Mouse (Mus musculus): ENCODE results near the gene Camk1g. TPM values are rescaled to one million over a fixed set of nuclear protein-coding genes. Genes with fewer than 3 reads are reported as not detected.

Camk1g gene
- polyA plus RNA-seq, 1 experiment from 2014 or later: 14.0 TPM

DNA sequence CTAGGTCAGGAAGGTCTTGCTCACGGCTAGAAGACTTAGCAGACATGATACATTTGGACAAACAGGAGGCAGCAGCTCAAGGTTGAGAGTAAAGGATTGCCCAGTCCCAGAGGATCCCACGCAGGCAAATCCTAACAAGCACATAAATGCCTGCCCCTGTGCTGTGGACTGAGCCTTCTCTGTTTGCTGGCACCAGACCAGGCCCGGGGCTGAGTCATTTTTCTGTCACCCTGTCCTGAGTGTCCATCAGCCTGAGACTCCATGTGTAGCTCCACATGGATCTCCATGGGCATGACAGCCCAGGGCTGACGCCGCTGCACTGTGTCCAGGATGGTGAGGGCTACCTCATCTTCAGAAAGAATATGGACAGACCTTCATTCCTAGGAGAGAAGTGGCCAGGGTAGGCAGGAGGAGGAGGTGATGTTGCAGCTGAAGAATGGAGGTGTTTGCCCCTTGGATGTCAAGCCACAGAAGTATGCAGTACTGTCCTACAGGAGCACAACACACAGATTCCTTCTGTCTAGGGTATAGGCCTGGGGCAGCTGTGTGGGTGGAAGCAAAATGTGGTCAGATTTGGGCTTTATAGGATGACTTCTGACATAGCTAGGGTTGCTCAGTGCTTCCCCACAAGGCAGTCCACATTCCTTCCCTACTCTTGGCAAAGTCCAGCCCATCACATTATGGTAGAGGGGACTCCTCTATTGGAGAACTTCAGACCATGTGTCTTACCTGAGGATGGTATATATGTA lies 27.7 kb downstream of the Camk1g start:
- Histone ChIP-seq H3K27ac (no peak overlapping the region), H3K27me3 (no peaks in the 10 kb centered on the region), H3K4me2 (no peak overlapping the region), H3K9me3 (replicated peaks) (no peaks in the 10 kb centered on the region), H3K4me1 (no peaks in the 10 kb centered on the region), H3K36me3 (no peaks in the 10 kb centered on the region), H3K9ac (no peak overlapping the region), H3K4me3 (replicated peaks) (no peak overlapping the region)
- WGBS: 83% methylated on average over 5 of the region's 5 CpGs
- ATAC-seq (replicated peaks; ENCODE audit: low FRiP score): no peak

DNA sequence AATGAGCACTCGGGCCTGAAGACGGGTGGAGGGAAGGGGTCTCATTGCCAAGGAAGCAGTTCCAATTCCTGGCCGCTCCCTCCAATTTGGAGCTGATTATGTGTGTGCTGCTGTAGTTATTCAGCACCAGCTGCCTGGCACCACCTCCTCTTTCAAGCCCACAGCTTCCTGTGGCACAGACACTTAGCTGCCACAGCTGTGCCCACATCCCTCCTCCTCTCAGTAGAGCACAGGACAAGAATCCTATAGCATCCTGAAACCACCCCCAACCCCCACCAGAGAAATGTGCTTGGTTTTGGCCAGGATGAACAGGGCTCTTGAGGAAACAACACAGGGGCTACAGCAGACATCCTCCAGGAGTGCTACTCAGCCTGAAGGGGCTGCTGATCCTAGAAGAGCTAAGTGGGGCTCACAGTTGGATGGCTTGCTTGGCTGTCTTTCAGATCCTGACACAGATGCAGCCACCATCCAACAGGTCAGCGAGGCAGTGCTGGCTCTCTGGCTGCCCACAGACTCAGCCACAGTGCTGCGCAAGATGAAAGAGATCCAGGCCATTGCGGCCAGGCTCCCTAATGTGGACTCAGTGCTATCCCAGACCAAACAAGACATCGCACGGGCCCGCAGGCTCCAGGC lies 31.6 kb downstream of the Camk1g start:
- Histone ChIP-seq H3K4me2 (no peak overlapping the region), H3K9me3 (replicated peaks) (no peaks in the 10 kb centered on the region), H3K36me3 (no peaks in the 10 kb centered on the region), H3K27me3 (no peaks in the 10 kb centered on the region), H3K4me1 (no peaks in the 10 kb centered on the region), H3K27ac (no peak overlapping the region), H3K9ac (no peak overlapping the region), H3K4me3 (replicated peaks) (no peak overlapping the region)
- WGBS: 81% methylated on average over 9 of the region's 9 CpGs
- no peak for ATAC-seq (replicated peaks; ENCODE audit: low FRiP score)

DNA sequence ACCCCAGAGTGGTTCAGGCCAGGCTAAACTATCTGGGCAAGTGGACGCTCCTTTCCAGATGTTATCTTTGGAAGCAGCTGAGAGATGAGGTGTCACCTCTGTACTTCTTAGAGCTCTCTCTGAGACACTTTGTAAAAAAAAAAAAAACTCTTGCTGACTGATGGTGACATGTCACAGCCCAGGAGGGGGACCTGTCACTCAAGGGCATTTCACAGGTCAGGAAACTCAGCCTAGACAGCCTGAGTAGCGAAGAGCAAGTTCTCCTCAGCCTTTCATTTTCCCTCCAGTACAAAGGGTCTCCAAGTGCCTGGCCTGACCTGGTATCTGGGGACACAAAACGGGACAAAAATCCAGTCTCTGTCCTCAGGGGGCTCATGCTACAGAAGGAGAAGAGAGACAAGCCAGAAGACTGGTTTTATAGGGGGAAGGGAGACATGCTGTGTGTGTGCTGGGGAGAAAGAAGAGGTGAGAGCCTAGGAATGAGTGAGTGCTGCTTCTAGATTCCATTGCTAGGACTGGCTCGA lies 32.2 kb downstream of the Camk1g start:
- H3K36me3 ChIP-seq: no peaks in the 10 kb centered on the region
- WGBS: 54% methylated on average over 4 of the region's 4 CpGs
- H3K27ac ChIP-seq: no peak overlapping the region
- ATAC-seq (replicated peaks; ENCODE audit: low FRiP score): no peak
- H3K9me3 ChIP-seq (replicated peaks): no peaks in the 10 kb centered on the region
- no peak overlapping the region for H3K4me3 ChIP-seq (replicated peaks)
- H3K9ac ChIP-seq: no peak overlapping the region
- H3K27me3 ChIP-seq: no peaks in the 10 kb centered on the region
- no peak overlapping the region for H3K4me2 ChIP-seq
- H3K4me1 ChIP-seq: no peaks in the 10 kb centered on the region

DNA sequence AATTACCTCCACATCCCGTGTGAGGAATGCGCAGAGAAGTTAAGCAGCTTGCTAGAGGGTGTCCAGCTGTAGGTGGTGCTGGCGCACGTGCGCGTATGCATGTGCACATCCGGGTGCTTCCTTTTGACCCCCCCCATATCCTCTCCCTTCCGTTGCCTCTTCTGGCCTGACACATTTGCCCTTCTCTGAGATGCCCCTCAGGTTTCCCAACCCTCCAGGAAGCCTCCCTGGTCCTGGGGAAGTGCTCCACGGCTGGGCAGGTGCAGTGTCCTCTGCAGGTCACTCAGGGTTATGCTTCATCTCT lies 33.1 kb downstream of the Camk1g start:
- no peak overlapping the region for H3K9ac ChIP-seq
- H3K9me3 ChIP-seq (replicated peaks): no peaks in the 10 kb centered on the region
- no peaks in the 10 kb centered on the region for H3K4me1 ChIP-seq
- no peak overlapping the region for H3K4me2 ChIP-seq
- no peak for ATAC-seq (replicated peaks; ENCODE audit: low FRiP score)
- no peak overlapping the region for H3K4me3 ChIP-seq (replicated peaks)
- H3K27ac ChIP-seq: no peak overlapping the region
- WGBS: 70% methylated on average over 9 of the region's 9 CpGs
- H3K36me3 ChIP-seq: no peaks in the 10 kb centered on the region
- H3K27me3 ChIP-seq: no peaks in the 10 kb centered on the region

DNA sequence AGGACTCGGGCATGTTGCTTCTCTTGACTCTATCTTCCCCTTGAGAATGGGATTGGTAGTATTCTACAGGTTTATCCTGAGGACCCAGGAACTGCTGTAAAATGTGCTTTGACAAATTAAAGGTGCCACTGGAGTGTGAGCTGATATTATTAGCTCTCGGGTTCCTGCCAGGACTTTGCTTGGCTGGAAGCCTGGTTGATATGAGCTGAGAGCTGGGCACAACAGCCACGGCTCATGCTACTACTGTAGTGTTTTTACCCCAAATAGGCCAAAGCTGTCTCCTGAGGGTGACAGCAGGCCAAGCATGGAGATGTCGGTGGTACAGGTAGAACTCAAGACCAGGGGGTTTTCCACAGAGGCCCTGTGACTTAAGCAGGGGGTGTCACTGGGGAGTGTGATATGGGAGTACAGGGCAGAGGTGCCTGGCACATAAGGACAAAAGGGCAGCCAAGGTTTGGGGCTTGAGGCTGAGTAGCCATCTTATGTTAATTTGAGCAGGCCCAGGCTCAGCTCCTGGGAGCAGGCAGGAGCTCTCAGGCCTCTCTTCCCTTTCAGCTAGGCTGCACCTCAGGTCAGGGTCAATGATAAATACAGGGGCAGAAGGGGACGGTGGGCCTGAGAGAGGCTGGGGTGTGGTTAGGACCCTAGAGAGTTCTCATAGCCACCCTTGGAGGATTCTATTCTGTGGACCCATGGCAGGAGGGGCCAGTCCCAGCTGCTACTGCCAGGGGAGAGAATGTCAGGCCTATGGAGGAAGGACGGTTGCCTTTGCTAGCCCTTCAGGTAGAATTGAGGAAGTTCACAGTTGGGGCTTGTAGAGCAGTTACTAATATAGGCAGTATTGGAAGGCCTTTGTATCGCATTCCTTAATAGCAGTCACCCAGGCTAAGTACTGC lies 33.7 kb downstream of the Camk1g start:
- Histone ChIP-seq H3K4me3 (replicated peaks) (no peak overlapping the region), H3K9ac (no peak overlapping the region), H3K4me1 (no peaks in the 10 kb centered on the region), H3K27ac (no peak overlapping the region), H3K36me3 (no peaks in the 10 kb centered on the region), H3K9me3 (replicated peaks) (no peaks in the 10 kb centered on the region), H3K4me2 (no peak overlapping the region), H3K27me3 (no peaks in the 10 kb centered on the region)
- 81% methylated on average over 7 of the region's 7 CpGs for WGBS
- ATAC-seq (replicated peaks; ENCODE audit: low FRiP score): no peak

DNA sequence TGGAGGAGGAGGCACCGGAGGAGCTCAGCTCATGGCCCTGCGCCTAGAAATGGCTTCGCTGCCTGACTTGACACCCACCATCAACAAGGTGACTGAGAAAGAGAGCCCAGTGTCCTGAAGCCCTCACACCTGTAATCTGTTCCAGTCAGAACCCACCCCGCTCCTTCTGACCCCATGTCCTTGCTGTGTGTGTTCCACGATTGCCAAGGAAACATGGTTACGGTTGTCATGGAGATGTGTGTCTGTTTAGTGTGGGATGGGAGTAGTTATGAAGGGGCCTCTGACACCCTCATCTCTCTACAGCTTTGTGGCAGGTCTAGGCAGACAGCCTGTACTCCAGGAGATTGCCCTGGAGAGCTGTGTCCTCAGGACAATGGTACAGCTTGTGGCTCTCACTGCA lies 35.6 kb downstream of the Camk1g start:
- ATAC-seq (replicated peaks; ENCODE audit: low FRiP score): no peak
- Histone ChIP-seq H3K4me2 (no peak overlapping the region), H3K27me3 (no peaks in the 10 kb centered on the region), H3K36me3 (no peaks in the 10 kb centered on the region), H3K9me3 (replicated peaks) (no peaks in the 10 kb centered on the region), H3K4me3 (replicated peaks) (no peak overlapping the region), H3K27ac (no peak overlapping the region), H3K4me1 (peaks cover 3% of the 10 kb centered on the region; the same call in 1 of the 2 replicates), H3K9ac (no peak overlapping the region)
- WGBS: 75% methylated on average over 6 of the region's 6 CpGs

DNA sequence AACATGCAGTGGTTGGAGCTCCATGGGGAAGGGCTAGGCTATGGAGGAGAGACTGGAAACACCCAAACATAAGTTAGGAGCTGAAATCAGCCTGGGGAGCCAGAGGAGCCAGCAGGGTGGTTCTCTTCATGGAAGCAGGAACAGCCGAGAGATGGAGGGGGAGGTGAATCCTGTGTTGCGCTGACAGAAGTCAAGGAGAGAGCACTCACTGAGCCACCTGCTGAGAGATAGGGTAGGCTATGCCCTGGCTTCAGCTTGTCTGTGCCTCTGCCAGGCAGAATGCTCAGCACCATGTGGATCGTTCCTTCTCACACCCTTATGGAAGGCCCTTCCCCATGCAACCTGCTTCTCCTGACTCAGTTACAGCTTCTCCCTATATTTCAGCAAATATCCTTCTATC lies 36.3 kb downstream of the Camk1g start:
- Histone ChIP-seq H3K9ac (no peak overlapping the region), H3K4me2 (no peak overlapping the region), H3K4me3 (replicated peaks) (no peak overlapping the region), H3K27me3 (no peaks in the 10 kb centered on the region), H3K4me1 (peaks cover 3% of the 10 kb centered on the region; the same call in 1 of the 2 replicates), H3K9me3 (replicated peaks) (no peaks in the 10 kb centered on the region), H3K36me3 (no peaks in the 10 kb centered on the region), H3K27ac (no peak overlapping the region)
- 80% methylated on average over 3 of the region's 3 CpGs for WGBS
- no peak for ATAC-seq (replicated peaks; ENCODE audit: low FRiP score)

DNA sequence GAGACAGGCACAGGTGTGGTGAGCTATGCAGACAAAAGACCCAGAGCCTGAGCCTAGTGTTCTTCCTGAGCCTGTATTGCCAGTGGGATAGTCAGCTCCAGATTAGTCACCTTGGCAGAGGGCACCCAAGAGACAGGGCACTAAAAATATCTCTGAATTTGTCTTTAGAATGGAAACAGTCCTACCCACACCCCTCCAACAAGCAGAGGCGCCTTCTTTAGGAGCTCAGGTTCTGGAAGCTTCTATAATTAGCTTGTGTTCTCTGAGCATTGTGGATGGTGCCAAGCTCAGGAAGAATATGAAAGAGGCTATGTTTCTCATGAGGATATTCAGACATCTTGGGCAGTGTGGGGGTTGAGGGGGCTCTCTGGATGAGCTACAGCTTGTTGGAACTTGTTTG lies 37.4 kb downstream of the Camk1g start:
- no peak overlapping the region for H3K9ac ChIP-seq
- no peaks in the 10 kb centered on the region for H3K9me3 ChIP-seq (replicated peaks)
- 86% methylated on average over 1 of the region's 1 CpGs for WGBS
- ATAC-seq (replicated peaks; ENCODE audit: low FRiP score): no peak
- no peak overlapping the region for H3K4me2 ChIP-seq
- H3K27ac ChIP-seq: no peak overlapping the region
- H3K27me3 ChIP-seq: no peaks in the 10 kb centered on the region
- no peak overlapping the region for H3K4me3 ChIP-seq (replicated peaks)
- H3K4me1 ChIP-seq: peaks cover 3% of the 10 kb centered on the region; the same call in 1 of the 2 replicates
- H3K36me3 ChIP-seq: no peaks in the 10 kb centered on the region

DNA sequence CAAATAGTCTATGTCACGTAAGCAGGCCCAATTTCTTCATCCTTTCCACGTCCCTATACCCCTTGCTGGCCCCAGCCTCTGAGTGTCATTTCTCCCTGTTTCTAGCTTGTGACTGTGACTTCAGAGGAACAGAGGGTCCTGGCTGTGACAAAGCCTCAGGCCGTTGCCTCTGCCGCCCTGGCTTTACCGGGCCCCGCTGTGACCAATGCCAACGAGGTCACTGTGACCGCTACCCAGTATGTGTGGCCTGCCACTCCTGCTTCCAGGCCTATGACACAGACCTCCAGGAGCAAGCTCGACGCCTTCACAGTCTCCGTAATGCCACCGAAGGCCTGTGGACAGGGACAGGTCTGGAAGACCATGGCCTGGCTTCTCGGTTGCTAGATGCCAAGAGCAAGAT lies 38.1 kb downstream of the Camk1g start:
- H3K9ac ChIP-seq: no peak overlapping the region
- no peak overlapping the region for H3K4me2 ChIP-seq
- ATAC-seq (replicated peaks; ENCODE audit: low FRiP score): no peak
- no peaks in the 10 kb centered on the region for H3K36me3 ChIP-seq
- H3K27ac ChIP-seq: no peak overlapping the region
- peaks cover 3% of the 10 kb centered on the region; the same call in 1 of the 2 replicates for H3K4me1 ChIP-seq
- H3K27me3 ChIP-seq: no peaks in the 10 kb centered on the region
- 85% methylated on average over 13 of the region's 13 CpGs for WGBS
- no peaks in the 10 kb centered on the region for H3K9me3 ChIP-seq (replicated peaks)
- H3K4me3 ChIP-seq (replicated peaks): no peak overlapping the region

DNA sequence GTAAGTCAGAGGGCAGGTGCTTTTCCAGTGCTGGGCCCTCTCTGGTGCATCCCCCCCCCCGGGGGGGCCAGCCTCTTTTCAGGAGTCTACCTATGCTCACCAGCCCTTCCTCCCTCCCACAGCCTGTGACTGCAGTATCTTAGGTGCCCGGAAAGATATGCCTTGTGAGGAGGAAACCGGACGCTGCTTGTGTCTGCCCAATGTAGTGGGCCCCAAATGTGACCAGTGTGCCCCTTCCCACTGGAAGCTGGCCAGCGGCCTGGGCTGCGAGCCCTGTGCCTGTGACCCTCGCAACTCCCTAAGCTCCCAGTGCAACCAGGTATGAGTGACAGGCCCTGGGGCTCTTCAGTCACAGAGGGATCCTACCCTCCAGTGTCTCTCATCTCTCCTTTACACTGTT lies 39.5 kb downstream of the Camk1g start:
- peaks cover 3% of the 10 kb centered on the region; the same call in 1 of the 2 replicates for H3K4me1 ChIP-seq
- H3K27ac ChIP-seq: no peak overlapping the region
- no peak overlapping the region for H3K4me3 ChIP-seq (replicated peaks)
- WGBS: 79% methylated on average over 7 of the region's 7 CpGs
- H3K36me3 ChIP-seq: no peaks in the 10 kb centered on the region
- H3K4me2 ChIP-seq: no peak overlapping the region
- no peaks in the 10 kb centered on the region for H3K27me3 ChIP-seq
- ATAC-seq (replicated peaks; ENCODE audit: low FRiP score): no peak; the same call in 1 of the 2 replicates
- H3K9ac ChIP-seq: no peak overlapping the region
- H3K9me3 ChIP-seq (replicated peaks): no peaks in the 10 kb centered on the region

DNA sequence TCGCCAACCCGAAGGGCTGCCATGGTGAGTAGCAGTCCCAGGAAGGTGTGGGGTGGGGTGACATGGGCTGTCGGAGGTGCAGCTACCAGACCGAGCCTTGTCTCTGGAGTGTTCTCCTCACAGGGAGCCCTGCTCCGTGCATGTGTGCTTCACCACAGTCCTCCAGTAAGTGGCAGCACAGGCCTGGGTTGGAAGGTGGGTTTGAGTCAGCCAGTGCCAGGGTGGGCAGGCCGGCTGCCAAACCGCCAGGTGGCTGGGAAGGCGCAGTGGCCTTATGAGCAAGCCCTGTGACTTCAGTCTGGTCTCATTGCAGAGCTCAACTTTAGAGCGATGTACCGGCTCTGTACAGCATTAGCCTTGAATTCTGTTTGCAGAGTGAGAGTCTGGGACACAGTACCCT lies 39.9 kb downstream of the Camk1g start:
- Histone ChIP-seq H3K9me3 (replicated peaks) (no peaks in the 10 kb centered on the region), H3K27me3 (no peaks in the 10 kb centered on the region), H3K36me3 (no peaks in the 10 kb centered on the region), H3K4me1 (peaks cover 3% of the 10 kb centered on the region; the same call in 1 of the 2 replicates), H3K9ac (no peak overlapping the region), H3K4me2 (no peak overlapping the region), H3K4me3 (replicated peaks) (no peak overlapping the region), H3K27ac (no peak overlapping the region)
- WGBS: 41% methylated on average over 10 of the region's 10 CpGs
- peak; percentile 86 for ATAC-seq (replicated peaks; ENCODE audit: low FRiP score)

DNA sequence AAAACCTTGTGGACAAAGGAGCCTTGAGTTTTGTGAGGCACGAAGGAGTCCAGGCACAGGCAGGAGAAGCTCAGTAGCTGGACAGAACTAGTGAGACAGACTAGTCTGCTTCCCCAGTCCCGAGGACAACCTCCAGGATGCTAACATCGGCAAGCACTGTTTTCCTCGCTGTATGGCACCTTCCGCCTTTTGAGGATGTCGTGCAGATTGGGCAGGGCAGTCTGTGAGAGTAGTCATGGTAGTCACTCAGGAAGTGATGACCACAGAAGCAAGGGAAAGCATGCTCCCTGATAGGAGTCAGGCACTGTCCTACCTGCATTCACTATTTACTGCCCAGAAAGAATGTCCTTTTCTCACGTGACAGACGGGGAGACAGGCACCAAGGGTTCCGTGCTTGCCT lies 40.5 kb downstream of the Camk1g start:
- Histone ChIP-seq H3K9ac (no peak overlapping the region), H3K27ac (no peak overlapping the region), H3K36me3 (no peaks in the 10 kb centered on the region), H3K4me3 (replicated peaks) (no peak overlapping the region), H3K27me3 (no peaks in the 10 kb centered on the region), H3K4me1 (peaks cover 3% of the 10 kb centered on the region; the same call in 1 of the 2 replicates), H3K4me2 (no peak overlapping the region), H3K9me3 (replicated peaks) (no peaks in the 10 kb centered on the region)
- ATAC-seq (replicated peaks; ENCODE audit: low FRiP score): no peak
- 79% methylated on average over 9 of the region's 9 CpGs for WGBS

All from kidney, embryonic 15.5 days (tissue).